Mouse (Mus musculus) testis, adult 2 months (tissue): Measurements from ENCODE around the gene Grm7.

Source experiments
- CTCF ChIP-seq: fragments of 200-500 bp; IDR thresholded peaks from 2 replicates; pipeline ENCODE4 v1.5.1; 2012; ENCODE audit warnings: low read depth, mild to moderate bottlenecking, inconsistent platforms, low read length, moderate library complexity; ENCODE audit not compliant: control insufficient read depth, insufficient read depth, insufficient replicate concordance
- POLR2A ChIP-seq: fragments of 200-500 bp; IDR thresholded peaks from 2 replicates; pipeline ENCODE4 v1.6.1; 2012; ENCODE audit warnings: low read depth, mild to moderate bottlenecking, inconsistent platforms, low read length, moderate library complexity; ENCODE audit not compliant: control insufficient read depth

DNA sequence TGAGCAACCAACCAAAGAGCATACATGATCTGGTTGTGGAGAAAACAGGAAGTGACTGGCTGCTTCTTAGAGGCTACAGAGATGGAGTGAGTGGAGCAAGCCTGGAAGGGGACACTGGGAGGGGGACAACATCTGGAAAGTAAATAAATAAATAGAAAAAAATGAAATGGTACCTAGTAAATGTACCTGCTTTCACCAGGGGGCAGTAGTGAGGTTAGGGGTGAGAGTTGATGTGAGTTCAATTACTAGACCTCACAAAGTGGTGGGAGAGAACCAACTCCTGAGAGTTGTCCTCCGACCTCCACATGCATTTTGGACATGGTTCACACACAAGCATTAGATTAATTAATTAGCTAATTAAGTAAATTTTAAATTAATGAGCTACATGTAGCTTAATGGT, 615.8 kb downstream of the Grm7 start:
- TF ChIP-seq POLR2A (no peak), CTCF (no peak)
